Mouse (Mus musculus): ENCODE measurements around the gene Prpf8. TPM values are rescaled to one million over a fixed set of nuclear protein-coding genes. Genes with fewer than 3 reads are reported as not detected.

Gene Prpf8
- total and polyA plus RNA-seq, 3 experiments, result 187 to 345 (median 246) TPM

GRCm38 (mm10) chr11:75450304-75450908 is 36.2 kb upstream of the Prpf8 start:
- peaks cover 49 to 74% of the 10 kb centered on the region in 2 experiments for H3K36me3 ChIP-seq (replicated peaks in 1 of 2; ENCODE audit: control insufficient read depth in 1 of 2, insufficient read depth in 1 of 2, low read length in 1 of 2)
- H3K4me2 ChIP-seq (ENCODE audit: insufficient read depth, low read depth, poor library complexity, severe bottlenecking), result no peak overlapping the region
- no peak overlapping the region for H3K4me3 ChIP-seq (replicated peaks in 1 of 3; ENCODE audit: low read depth in 2 of 3, low read length in 2 of 3, poor library complexity in 1 of 3)
- in situ Hi-C loops (cut with MboI; ENCODE audit: low pct_ligation_motif_present, low pct_unique_long_range_greater_than_20kb, low sequenced_read_pairs), result no loop called here
- no peak for DNase-seq (ENCODE audit: extremely low read depth)
- dilution Hi-C loops (cut with MboI; ENCODE audit: extremely low pct_ligation_motif_present, extremely low pct_unique_long_range_greater_than_20kb, low sequenced_read_pairs), result no loop called here
- H3K27ac ChIP-seq (ENCODE audit: insufficient read depth, low read depth), result no peak overlapping the region
- H3K4me1 ChIP-seq (ENCODE audit: control insufficient read depth in 1 of 2, insufficient read depth in 2 of 2), result peaks cover 16 to 57% of the 10 kb centered on the region in 2 experiments
- H3K79me2 ChIP-seq (replicated peaks; ENCODE audit: control insufficient read depth, extremely low read depth, insufficient read depth, poor library complexity, severe bottlenecking), result no peaks in the 10 kb centered on the region
- TF ChIP-seq USF2 (conservative IDR thresholded peaks at IDR 0.05; ENCODE audit: low read depth, low read length) (no peak), CTCF (conservative IDR thresholded peaks at IDR 0.05 in 1 of 2, IDR thresholded peaks at IDR 0.05 in 1 of 2; ENCODE audit: low read depth in 2 of 2, low read length in 2 of 2) (no peak), E2F4 (IDR thresholded peaks at IDR 0.05; ENCODE audit: insufficient replicate concordance, low read depth, low read length) (no peak), MAFK (IDR thresholded peaks at IDR 0.05; ENCODE audit: insufficient replicate concordance, low read length) (no peak), KAT2A (IDR thresholded peaks at IDR 0.05; ENCODE audit: insufficient replicate concordance, low read length) (no peak)
- H3K9ac ChIP-seq (ENCODE audit: insufficient read depth, low read depth), result no peak overlapping the region
- no peaks in the 10 kb centered on the region for H3K9me3 ChIP-seq (replicated peaks; ENCODE audit: low read length)
- H3K27me3 ChIP-seq (replicated peaks), result no peaks in the 10 kb centered on the region

DNA sequence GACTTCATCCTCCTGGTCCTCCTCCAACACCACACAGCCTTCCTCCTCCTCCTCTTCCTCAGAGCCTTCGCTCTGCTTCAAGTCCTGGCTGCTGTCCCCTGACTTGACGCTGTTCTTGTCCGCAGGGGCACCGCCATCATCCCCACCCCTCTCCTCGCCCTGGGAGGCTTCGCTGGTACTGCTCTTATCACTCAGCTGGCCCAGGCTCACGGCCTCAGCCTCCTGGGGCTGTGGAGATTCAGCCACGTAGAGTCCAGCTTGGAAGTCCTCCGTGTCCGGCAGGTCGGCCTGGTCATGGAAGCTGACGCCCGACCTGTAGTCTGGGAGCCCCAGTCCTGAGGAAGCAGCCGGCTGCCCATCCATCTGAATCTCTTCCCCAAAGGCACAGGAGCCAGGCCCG is 35.7 kb upstream of the Prpf8 start:
- DNase-seq (ENCODE audit: extremely low read depth), result no peak
- no peaks in the 10 kb centered on the region for H3K27me3 ChIP-seq (replicated peaks)
- peaks cover 44 to 69% of the 10 kb centered on the region in 2 experiments for H3K36me3 ChIP-seq (replicated peaks in 1 of 2; ENCODE audit: control insufficient read depth in 1 of 2, insufficient read depth in 1 of 2, low read length in 1 of 2)
- dilution Hi-C loops (cut with MboI; ENCODE audit: extremely low pct_ligation_motif_present, extremely low pct_unique_long_range_greater_than_20kb, low sequenced_read_pairs) (no loop called here), in situ Hi-C loops (cut with MboI; ENCODE audit: low pct_ligation_motif_present, low pct_unique_long_range_greater_than_20kb, low sequenced_read_pairs) (no loop called here)
- H3K9ac ChIP-seq (ENCODE audit: insufficient read depth, low read depth), result no peak overlapping the region
- H3K9me3 ChIP-seq (replicated peaks; ENCODE audit: low read length), result no peaks in the 10 kb centered on the region
- H3K4me2 ChIP-seq (ENCODE audit: insufficient read depth, low read depth, poor library complexity, severe bottlenecking), result no peak overlapping the region
- no peak overlapping the region for H3K4me3 ChIP-seq (replicated peaks in 1 of 3; ENCODE audit: low read depth in 2 of 3, low read length in 2 of 3, poor library complexity in 1 of 3)
- no peak overlapping the region for H3K27ac ChIP-seq (ENCODE audit: insufficient read depth, low read depth)
- H3K79me2 ChIP-seq (replicated peaks; ENCODE audit: control insufficient read depth, extremely low read depth, insufficient read depth, poor library complexity, severe bottlenecking), result no peaks in the 10 kb centered on the region
- TF ChIP-seq UBTF (IDR thresholded peaks at IDR 0.05; ENCODE audit: low read depth, low read length) (no peak), TCF12 (IDR thresholded peaks at IDR 0.05; ENCODE audit: low read depth, low read length) (no peak), JUND (conservative IDR thresholded peaks at IDR 0.05; ENCODE audit: low read depth, low read length) (no peak), USF1 (IDR thresholded peaks at IDR 0.05; ENCODE audit: low read depth, low read length) (no peak), BHLHE40 (IDR thresholded peaks at IDR 0.05; ENCODE audit: low read depth, low read length) (no peak), NELFE (IDR thresholded peaks at IDR 0.05; ENCODE audit: low read depth, low read length) (no peak), ETS1 (conservative IDR thresholded peaks at IDR 0.05; ENCODE audit: low read depth, low read length) (no peak), RAD21 (IDR thresholded peaks at IDR 0.05; ENCODE audit: low read depth, low read length) (no peak), MYC (IDR thresholded peaks at IDR 0.05; ENCODE audit: low read depth, low read length) (no peak), MAX (IDR thresholded peaks at IDR 0.05; ENCODE audit: low read length) (no peak), GABPA (IDR thresholded peaks at IDR 0.05; ENCODE audit: insufficient replicate concordance, low read depth, low read length) (no peak), SIN3A (IDR thresholded peaks at IDR 0.05; ENCODE audit: low read length) (no peak)
- H3K4me1 ChIP-seq (ENCODE audit: control insufficient read depth in 1 of 2, insufficient read depth in 2 of 2), result peaks cover 16 to 62% of the 10 kb centered on the region in 2 experiments

All from CH12.LX (cell line).